ENCODE assay signal across 9 mouse cellular contexts in the genomic region with DNA sequence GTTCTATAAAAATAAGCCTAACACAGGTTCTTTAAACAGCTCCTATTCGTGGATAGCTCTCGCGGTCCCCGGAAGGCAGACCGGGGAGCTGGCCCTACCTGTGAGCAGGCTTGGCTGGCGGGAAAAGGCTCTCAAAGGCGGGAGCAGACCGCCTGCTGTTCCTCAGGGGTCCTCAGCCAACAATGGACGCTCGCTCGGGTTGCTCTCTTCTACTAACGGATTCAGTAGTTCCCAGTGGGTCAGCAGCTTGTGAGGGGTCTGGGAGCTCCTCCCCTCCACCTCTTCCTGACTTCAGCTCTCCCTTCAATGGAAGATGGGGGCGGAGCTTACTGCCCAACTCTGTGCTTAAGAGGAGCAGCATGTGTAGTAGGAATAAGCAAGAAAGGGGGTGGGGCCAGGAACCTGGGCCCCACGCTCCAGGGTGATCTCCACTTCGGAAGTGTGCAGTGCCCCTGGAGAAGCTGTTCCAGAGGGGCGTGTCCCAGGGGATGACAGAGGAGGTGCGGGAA. TPM values are rescaled to one million over a fixed set of nuclear protein-coding genes. Genes with fewer than 3 reads are reported as not detected.
DNase-seq lines count a peak whose midpoint lies in the region; ATAC-seq and TF ChIP-seq lines count a peak whose summit lies in the region.
"Had no signal": no experiment of that assay in that cellular context is flagged by ENCODE, and none has a peak within 500 bp of the region (broad histone marks: within the 10 kb centered on the region; RNA-seq: fewer than 3 reads in every experiment).

A gene (minus strand): TSS at position 51 of the 509 bp plus-strand sequence.

- TF ChIP-seq EP300 in liver, embryonic 14.5 days (IDR thresholded peaks at IDR 0.05; ENCODE audit: low read depth): no peak

- no peaks in the 10 kb centered on the region for H3K9me3 ChIP-seq in heart, embryonic 11.5 days (replicated peaks; ENCODE audit: control insufficient read depth, low read length)
- no peaks in the 10 kb centered on the region for H3K9me3 ChIP-seq in forebrain, embryonic 13.5 days (replicated peaks)
- H3K9me3 ChIP-seq in liver, embryonic 14.5 days (ENCODE audit: control insufficient read depth, low read length): no peaks in the 10 kb centered on the region

- peaks cover 5% of the 10 kb centered on the region; the same call in 1 of the 2 replicates for H3K4me1 ChIP-seq in heart, embryonic 11.5 days (ENCODE audit: control insufficient read depth, insufficient read depth, low read length)
- H3K4me1 ChIP-seq in forebrain, embryonic 13.5 days: peaks cover 36% of the 10 kb centered on the region
- H3K4me1 ChIP-seq in liver, embryonic 14.5 days (replicated peaks; ENCODE audit: control insufficient read depth in 2 of 2, insufficient read depth in 2 of 2, low read length in 1 of 2): no peaks in the 10 kb centered on the region

- WGBS in heart, embryonic 11.5 days (ENCODE audit: insufficient replicate concordance): 10% methylated on average over 17 of the region's 17 CpGs
- WGBS in forebrain, embryonic 13.5 days: 2% methylated on average over 17 of the region's 17 CpGs
- 8% methylated on average over 17 of the region's 17 CpGs for WGBS in liver, embryonic 14.5 days (ENCODE audit: insufficient replicate concordance)

- no peak for DNase-seq in heart, adult 8-10 months (ENCODE audit: low spot score)
- DNase-seq in 3134 (ENCODE audit: extremely low read depth, insufficient read length, low spot score): peak; percentile 5
- no peak for DNase-seq in liver, embryonic 14.5 days (ENCODE audit: low read depth in 3 of 3, low spot score in 3 of 3)
- no peak for DNase-seq in adrenal gland, postnatal 4 days (ENCODE audit: low spot score in 2 of 2)
- DNase-seq in adrenal gland, postnatal 36 days: no peak

- no peaks in the 10 kb centered on the region for H3K36me3 ChIP-seq in heart, embryonic 11.5 days (ENCODE audit: control insufficient read depth, insufficient read depth, low read length)
- no peaks in the 10 kb centered on the region for H3K36me3 ChIP-seq in forebrain, embryonic 13.5 days (ENCODE audit: poor library complexity, severe bottlenecking)
- H3K36me3 ChIP-seq in liver, embryonic 14.5 days (replicated peaks; ENCODE audit: control insufficient read depth, insufficient read depth, low read depth): no peaks in the 10 kb centered on the region

- no peak within 1 kb of the TSS for H3K27ac ChIP-seq in heart, embryonic 11.5 days (ENCODE audit: low read depth, low read length)
- H3K27ac ChIP-seq in forebrain, embryonic 13.5 days: no peak within 1 kb of the TSS
- H3K27ac ChIP-seq in liver, embryonic 14.5 days: no peak within 1 kb of the TSS

- peak within 1 kb of the TSS; percentile 37 for H3K4me3 ChIP-seq in heart, embryonic 11.5 days (ENCODE audit: low read depth, low read length)
- peak within 1 kb of the TSS; percentile 33 for H3K4me3 ChIP-seq in forebrain, embryonic 13.5 days
- H3K4me3 ChIP-seq in liver, embryonic 14.5 days (ENCODE audit: insufficient read depth in 1 of 2, low read depth in 2 of 2, low read length in 2 of 2): peak within 1 kb of the TSS in 1 of 2 experiments; percentile 4; a peak in 1 of 4 replicates

- H3K9ac ChIP-seq in heart, embryonic 11.5 days (ENCODE audit: low read depth, low read length): no peak within 1 kb of the TSS
- 0 out of 2 replicates have a peak within 1 kb of the TSS, but pooled peaks have one; percentile 22 for H3K9ac ChIP-seq in forebrain, embryonic 13.5 days
- no peak within 1 kb of the TSS for H3K9ac ChIP-seq in liver, embryonic 14.5 days (replicated peaks)

- ATAC-seq in heart, embryonic 11.5 days (replicated peaks; ENCODE audit: insufficient number of reproducible peaks, low FRiP score, low TSS enrichment): no peak
- no peak for ATAC-seq in forebrain, embryonic 13.5 days
- ATAC-seq in liver, embryonic 14.5 days (ENCODE audit: insufficient read depth): no peak
- no peak for ATAC-seq in granulocyte monocyte progenitor cell, adult 5-6 weeks (replicated peaks; ENCODE audit: poor library complexity, severe bottlenecking)

- peaks cover 33% of the 10 kb centered on the region for H3K27me3 ChIP-seq in heart, embryonic 11.5 days (ENCODE audit: control insufficient read depth, insufficient read depth, low read length)
- peaks cover 79% of the 10 kb centered on the region for H3K27me3 ChIP-seq in forebrain, embryonic 13.5 days
- peaks cover 25% of the 10 kb centered on the region for H3K27me3 ChIP-seq in liver, embryonic 14.5 days (ENCODE audit: control insufficient read depth, insufficient read depth, low read length)

- H3K4me2 ChIP-seq in heart, embryonic 11.5 days: peak within 1 kb of the TSS; percentile 64
- peak within 1 kb of the TSS; percentile 59 for H3K4me2 ChIP-seq in forebrain, embryonic 13.5 days
- H3K4me2 ChIP-seq in liver, embryonic 14.5 days (ENCODE audit: low read depth): peak within 1 kb of the TSS; percentile 22; the same call in 1 of the 2 replicates

- TF ChIP-seq CTCF in liver, embryonic 14.5 days (IDR thresholded peaks at IDR 0.05; ENCODE audit: low read depth): no peak

RNA-seq across cellular contexts. Expression of the gene that starts here (rescaled TPM):
- not detected in 2 replicates for polyA plus RNA-seq in heart, embryonic 11.5 days (2014; fragmentation: Nextera tagmentation; extraction: Ambion mirVana)
- total RNA-seq in heart, adult 8-10 months (2022): not detected
- polyA plus RNA-seq in forebrain, embryonic 13.5 days (2015; fragmentation: Nextera tagmentation; extraction: Ambion mirVana): 0.11 TPM in 1 of 2 replicates, not detected in the other
- polyA plus RNA-seq in liver, embryonic 14.5 days (2012; rRNA removed): not detected in 2 replicates
- not detected in 2 replicates for polyA plus RNA-seq in liver, embryonic 14.5 days (2014; fragmentation: Nextera tagmentation; extraction: Ambion mirVana)
- total RNA-seq in adrenal gland, postnatal 4 days (2021): 1 to 10 TPM; 3.6 to 6.9 TPM
- total RNA-seq in granulocyte monocyte progenitor cell, adult 5-6 weeks (2014; fragmentation: Nextera tagmentation): not detected in 2 replicates
- not detected in 2 replicates for total RNA-seq in granulocyte monocyte progenitor cell, adult 5-6 weeks (2017)
- under 1 TPM; 0.23 to 0.50 TPM for total RNA-seq in adrenal gland, postnatal 36 days (2021)
- total RNA-seq: megakaryocyte-erythroid progenitor cell, adult 5-6 weeks had no signal
